Mouse (Mus musculus): ENCODE data around the gene Banp.

Banp gene

DNA sequence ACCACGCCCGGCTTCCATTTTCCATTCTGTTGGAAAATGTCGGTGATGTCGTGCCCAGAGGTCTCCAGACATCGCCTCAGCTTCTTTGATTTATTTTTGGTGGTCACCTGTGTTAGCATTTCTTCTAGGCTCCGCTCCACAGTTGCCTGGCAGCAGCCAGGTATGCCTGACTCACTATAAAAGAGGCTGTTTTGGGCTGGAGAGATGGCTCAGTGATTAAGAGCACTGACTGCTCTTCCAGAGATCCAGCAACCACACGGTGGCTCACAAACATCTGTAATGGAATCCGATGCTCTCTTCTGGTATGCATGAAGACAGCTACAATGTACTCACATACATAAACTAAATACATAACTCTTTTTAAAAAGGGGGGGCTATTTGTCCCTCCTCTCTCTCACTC, 23.3 kb upstream of the Banp start:
- DNase-seq (ENCODE audit: low spot score in 2 of 2) = no peak

DNA sequence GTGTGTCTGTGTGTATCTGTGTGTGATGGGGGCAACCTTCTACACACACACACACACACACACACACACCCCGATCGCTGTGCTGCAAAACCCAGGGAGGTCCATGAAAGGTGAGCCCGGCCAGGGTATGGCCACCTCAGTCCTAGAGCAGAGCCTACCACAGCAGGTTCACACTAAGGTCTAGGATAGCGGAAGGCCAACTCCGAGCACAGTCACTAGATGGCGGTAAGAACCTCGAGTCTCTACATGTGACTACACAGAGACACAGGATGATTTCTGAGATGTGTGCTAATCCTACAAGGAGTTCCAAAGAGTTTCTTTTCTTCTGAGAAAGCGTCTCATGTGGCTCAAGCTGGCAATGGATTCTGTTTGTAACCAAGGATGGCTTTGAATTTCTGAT, 22.2 kb upstream of the Banp start:
- DNase-seq (ENCODE audit: low spot score in 2 of 2) = no peak

DNA sequence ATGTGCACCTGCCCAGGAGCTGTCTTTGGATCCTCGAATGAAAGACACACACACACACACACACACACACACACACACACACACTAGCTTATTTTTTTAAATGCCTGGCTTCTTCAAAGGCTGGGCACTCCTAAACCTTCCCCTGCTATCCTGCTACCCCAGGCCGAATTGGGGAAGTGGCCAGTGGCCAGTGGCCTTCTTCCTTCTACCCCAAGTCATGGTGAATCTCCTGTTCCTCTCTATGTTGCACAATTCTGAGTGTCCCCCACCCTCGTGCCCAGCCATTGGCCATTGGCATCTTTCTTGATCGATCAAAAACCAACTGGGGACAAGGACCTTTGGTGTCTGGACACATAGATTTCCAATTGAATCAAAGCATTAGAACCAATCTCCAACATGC, 19.5 kb upstream of the Banp start:
- DNase-seq (ENCODE audit: low spot score in 2 of 2) = no peak

- DNase-seq (ENCODE audit: low spot score in 2 of 2) = no peak
These were observed 18.0 kb upstream of the Banp start for GRCm38 (mm10) chr8:121931571-121931970.

GRCm38 (mm10) chr8:121932026-121932667, 17.4 kb upstream of the Banp start:
- DNase-seq (ENCODE audit: low spot score in 2 of 2) = peak in 1 of 2 experiments; percentile 50

- no peak for DNase-seq (ENCODE audit: low spot score in 2 of 2)
These were observed 16.7 kb upstream of the Banp start for GRCm38 (mm10) chr8:121932668-121933520.

DNA sequence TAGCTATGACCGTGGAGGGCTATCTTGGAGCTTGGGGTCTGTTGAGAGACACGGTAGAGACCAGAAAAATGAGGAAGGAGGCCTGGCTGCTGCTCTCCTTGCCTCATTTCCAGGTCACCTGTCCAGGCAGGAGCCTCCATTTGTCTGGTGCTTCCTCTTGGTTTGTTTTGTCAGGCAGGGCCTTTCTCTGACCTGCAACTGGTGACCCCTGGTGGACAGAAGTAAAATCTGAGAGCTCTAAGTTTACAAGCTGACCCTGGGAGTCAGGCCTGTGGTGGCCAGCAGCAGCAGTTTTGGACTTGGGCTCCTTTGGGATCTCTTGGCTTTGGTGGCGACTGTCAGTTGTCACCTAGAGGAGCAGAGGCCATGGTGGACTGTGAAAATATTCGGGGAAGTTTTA, 15.0 kb upstream of the Banp start:
- DNase-seq (ENCODE audit: low spot score in 2 of 2) = peak in 1 of 2 experiments; percentile 19

DNA sequence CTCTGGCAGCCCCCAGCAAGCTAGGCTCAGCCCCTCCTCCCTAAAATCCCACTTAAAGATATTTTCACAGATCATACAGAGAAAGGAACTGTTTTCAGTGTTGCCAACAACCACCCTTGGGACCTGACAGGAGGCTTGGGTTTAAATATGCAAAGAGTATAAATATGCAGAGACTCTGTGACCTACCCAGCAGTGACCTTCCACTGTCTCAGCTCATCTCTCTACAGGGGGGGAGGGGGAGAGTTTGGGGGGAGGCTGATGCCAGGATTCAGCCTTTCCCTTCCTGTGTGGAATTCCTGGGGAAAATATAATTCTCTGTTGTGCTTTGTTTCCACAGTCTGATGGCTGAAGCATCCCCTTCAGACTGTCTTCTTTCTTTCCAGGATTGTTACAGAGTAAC, 14.6 kb upstream of the Banp start:
- no peak for DNase-seq (ENCODE audit: low spot score in 2 of 2)

DNA sequence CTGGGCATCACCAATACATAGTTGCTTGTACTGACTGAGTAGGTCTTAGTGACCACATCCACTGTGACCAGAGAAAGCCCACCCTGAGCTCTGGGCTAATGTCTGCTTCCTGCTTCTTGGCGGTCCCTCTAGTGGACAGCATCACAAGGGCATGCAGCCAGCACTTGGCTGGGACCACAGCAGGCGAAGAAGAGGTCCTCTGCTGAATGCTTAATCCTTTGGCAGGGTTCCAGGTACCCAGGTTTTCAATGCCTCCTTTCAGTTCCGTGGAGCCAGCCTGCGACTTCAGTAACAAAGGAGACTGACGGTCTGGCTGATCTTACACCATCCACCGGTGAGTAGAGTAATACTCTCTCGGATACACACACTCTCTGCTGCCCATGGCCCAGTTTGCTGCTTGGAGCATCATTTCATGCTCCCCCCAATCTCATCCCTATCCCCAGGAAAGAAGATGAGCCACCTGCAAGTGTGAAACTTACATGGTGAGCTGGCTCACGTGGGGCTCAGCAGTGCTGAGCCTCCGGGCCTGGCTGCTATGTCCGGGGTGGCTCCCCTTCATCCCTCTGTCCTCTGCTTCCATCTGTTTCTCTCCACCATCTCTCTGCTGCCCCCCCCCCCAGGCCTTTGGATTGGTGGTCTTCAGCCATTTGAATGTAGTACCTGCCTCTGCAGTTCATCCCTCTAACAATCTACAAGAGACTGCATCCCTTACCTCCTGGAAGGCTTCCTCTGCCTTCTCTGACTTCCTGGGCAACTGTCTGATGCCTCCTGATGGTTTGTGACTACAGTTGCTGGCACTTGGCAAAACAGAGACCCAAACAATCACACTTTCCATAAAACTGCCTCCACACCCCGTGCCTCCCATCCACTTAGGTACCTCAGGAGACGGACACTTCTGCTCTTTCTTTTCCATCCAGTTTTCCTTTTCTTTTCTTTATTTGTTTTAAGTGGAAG, 13.9 kb upstream of the Banp start:
- no peak for DNase-seq (ENCODE audit: low spot score in 2 of 2)

GRCm38 (mm10) chr8:121936391-121936790, 13.2 kb upstream of the Banp start:
- DNase-seq (ENCODE audit: low spot score in 2 of 2) = peak in 1 of 2 experiments; percentile 76

GRCm38 (mm10) chr8:121938732-121939131, 10.8 kb upstream of the Banp start:
- no peak for DNase-seq (ENCODE audit: low spot score in 2 of 2)

- no peak for DNase-seq (ENCODE audit: low spot score in 2 of 2)
These were observed 6.5 kb upstream of the Banp start for GRCm38 (mm10) chr8:121943057-121943540.

- no peak for DNase-seq (ENCODE audit: low spot score in 2 of 2)
These were observed 5.8 kb upstream of the Banp start for GRCm38 (mm10) chr8:121943716-121944115.

DNA sequence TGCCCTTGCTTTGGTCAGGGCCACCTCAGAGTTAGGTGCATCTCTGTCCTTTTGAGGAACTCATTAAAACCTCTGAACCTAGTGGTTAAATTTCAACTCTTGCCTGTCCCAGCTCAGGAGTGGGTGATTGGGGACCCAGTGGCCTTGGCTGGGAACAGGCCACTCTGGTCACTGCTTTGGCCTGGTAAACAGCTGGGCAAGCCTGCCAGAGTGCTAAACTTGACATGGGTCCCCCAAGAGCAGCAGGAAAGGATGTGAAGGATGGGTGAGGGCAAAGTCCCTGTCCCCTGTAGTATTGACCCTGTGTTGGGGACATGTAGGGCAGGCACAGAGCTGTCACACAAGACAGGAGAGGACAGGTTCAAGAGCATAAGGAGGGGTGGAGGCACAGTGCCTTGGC, 4.7 kb upstream of the Banp start, which contains the start of gene Car5a:
Gene Car5a (minus strand): TSS at position 74 of the 400 bp plus-strand sequence.
- DNase-seq (ENCODE audit: low spot score in 2 of 2) = no peak

DNA sequence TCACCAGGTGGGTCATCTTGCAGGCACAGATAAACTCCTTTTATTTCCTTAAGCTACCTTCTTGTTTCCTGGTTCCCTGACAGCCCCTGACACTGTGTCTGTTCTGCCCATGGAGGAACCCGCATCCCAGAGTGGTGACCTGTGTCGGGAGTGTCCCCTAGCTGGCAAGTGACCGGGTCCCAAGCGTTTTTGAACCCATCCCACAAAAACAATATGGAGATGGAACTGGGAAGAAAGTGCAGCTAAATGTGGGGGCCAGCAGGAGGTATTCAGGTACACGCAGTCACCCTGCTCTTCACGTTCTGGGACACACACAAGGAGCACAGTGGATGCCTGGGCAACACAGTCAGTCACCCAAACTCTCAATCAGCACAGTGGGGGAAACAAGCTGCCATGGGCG, 3.2 kb upstream of the Banp start:
- no peak for DNase-seq (ENCODE audit: low spot score in 2 of 2)

DNA sequence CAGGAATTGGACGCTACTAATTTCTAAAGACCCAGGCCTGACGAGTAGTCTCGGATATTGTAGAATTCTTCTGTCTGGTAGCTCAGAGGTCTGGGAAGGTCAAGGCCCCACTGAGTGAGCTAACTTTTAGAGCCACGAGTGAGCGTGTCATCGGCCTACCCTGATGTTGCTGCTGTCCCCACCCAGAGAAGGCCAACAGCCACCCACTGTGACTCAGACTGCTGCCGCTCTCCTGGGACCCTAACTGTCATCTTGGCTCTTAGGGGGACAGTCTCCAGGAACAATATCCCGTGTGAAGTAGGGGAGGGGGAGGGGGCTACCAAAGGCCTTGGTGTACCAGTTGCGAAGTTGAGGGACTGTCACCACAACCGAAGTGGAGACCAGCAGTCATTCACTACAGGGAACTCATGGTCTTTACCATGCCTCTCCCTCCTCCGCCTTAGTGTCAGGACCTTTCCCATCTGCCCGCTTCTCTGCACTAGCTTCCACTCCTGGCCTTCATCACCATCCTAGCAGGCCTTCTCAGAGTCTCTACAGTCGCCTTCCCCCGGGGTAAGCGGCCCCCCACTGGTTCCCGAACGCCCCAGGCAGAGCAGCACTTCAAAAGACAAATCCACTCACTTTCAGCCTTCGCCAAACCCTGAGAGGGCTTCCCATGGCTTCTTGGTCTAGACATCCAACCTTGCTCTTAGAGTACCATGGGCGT, 2.4 kb upstream of the Banp start:
- peak in 1 of 2 experiments; percentile 33 for DNase-seq (ENCODE audit: low spot score in 2 of 2)

DNA sequence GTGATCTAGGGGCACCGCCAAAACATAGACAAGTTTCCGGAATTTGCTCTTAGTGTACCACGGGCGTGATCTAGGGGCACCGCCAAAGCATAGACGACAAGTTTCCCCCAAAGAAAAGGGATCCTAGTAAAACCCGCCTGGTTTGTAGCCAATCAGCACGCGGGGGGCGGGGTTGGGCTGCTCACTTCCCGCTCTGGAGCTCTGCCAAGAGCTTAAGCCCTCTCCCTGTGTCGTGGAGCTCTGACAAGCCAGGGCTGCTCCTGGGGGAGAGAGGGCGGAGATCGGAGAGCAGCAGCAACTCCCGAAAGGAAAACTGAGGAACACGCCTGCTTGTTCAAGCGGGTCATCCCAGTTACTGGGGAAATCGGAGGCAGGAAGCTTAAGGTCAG, 1.8 kb upstream of the Banp start:
- DNase-seq (ENCODE audit: low spot score in 2 of 2) = peak; percentile 76 to 86

GRCm38 (mm10) chr8:121948321-121949145, 1.0 kb upstream of the Banp start:
- no peak for DNase-seq (ENCODE audit: low spot score in 2 of 2)

GRCm38 (mm10) chr8:121949941-121950748, 595 bp downstream of the Banp start:
- DNase-seq (ENCODE audit: low spot score in 2 of 2) = peak; percentile 94 to 97

Measured in urinary bladder, adult 18-20 months (tissue).